Mouse (Mus musculus) thymus, adult 2 months (tissue): ENCODE data around the gene P2ry12. TPM values are rescaled to one million over a fixed set of nuclear protein-coding genes. Genes with fewer than 3 reads are reported as not detected.

Experiments
- DNase-seq: peaks from one replicate; pipeline ENCODE4 v3.0.0; 2021
- H3K27ac ChIP-seq: fragments of 200-500 bp; 2 replicates; pipeline ENCODE4 v1.5.1; 2012; ENCODE audit warnings: low read length, control low read depth; ENCODE audit not compliant: control insufficient read depth, insufficient read depth
- H3K27me3 ChIP-seq: fragments of 200-500 bp; 2 replicates; pipeline ENCODE4 v1.6.1; 2012; ENCODE audit warnings: mild to moderate bottlenecking, low read length, moderate library complexity, mixed read lengths; ENCODE audit not compliant: control insufficient read depth, insufficient read depth
- H3K36me3 ChIP-seq: fragments of 200-500 bp; 2 replicates; pipeline ENCODE4 v1.6.1; 2012; ENCODE audit warnings: mild to moderate bottlenecking, low read length, moderate library complexity; ENCODE audit not compliant: control insufficient read depth, insufficient read depth
- H3K4me1 ChIP-seq: fragments of 200-500 bp; replicated peaks from 2 replicates; pipeline ENCODE4 v1.6.1; 2012; ENCODE audit warnings: low read length; ENCODE audit not compliant: control insufficient read depth, insufficient read depth
- H3K4me3 ChIP-seq: fragments of 200-500 bp; 2 replicates; pipeline ENCODE4 v1.5.1; 2012; ENCODE audit warnings: mild to moderate bottlenecking, low read length, control low read depth, moderate library complexity; ENCODE audit not compliant: control insufficient read depth, insufficient read depth
- CTCF ChIP-seq: fragments of 200-500 bp; IDR thresholded peaks from 2 replicates; pipeline ENCODE4 v1.5.1; 2012; ENCODE audit warnings: mild to moderate bottlenecking, control low read depth, low read length, moderate library complexity, borderline replicate concordance; ENCODE audit not compliant: control insufficient read depth, poor library complexity, insufficient read depth; ENCODE audit errors: extremely low read depth
- POLR2A ChIP-seq: fragments of 200-500 bp; IDR thresholded peaks from 2 replicates; pipeline ENCODE4 v1.6.1; 2012; ENCODE audit warnings: mild to moderate bottlenecking, low read length, control low read depth, moderate library complexity; ENCODE audit not compliant: control insufficient read depth, poor library complexity, insufficient read depth; ENCODE audit errors: extremely low read depth
- WGBS: fragments of 180-500 bp; shearing (Covaris S2); methylation state at CpG from one replicate; pipeline ENCODE4 v1.1.7; 2018; 5-methylcytosine and 5-hydroxymethylcytosine counted together
- polyA plus RNA-seq: library from polyadenylated mRNA; depleted of rRNA; stranded (reverse); fragments of >200 nt; gene quantifications from 2 replicates; pipeline ENCODE4 v1.2.3, GENCODE M21; 2012; rRNA removed

The P2ry12 gene
- polyA plus RNA-seq, 1 experiment, result 15.7 TPM

DNA sequence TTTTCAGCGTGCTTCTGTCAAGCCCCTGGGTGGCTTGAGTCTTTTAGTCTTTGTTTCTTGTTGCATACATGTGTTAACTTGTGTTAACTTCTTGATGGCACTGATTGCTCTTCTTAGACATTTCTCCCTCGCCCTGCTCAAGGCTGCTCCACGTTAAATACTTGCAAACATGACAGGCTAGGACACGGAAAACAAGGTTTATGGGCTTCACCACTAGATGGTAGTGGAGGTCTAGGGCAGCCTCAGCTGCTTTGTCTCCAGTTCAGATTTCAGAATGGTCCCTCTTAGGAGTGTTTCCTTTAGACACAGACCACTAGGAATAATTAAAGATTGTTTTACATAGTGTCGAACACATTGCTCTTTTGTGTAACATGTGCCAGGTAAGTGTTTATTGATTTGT is 87.4 kb downstream of the P2ry12 start:
- TF ChIP-seq CTCF (no peak), POLR2A (no peak)
- no peak overlapping the region for H3K27ac ChIP-seq
- H3K4me3 ChIP-seq, result no peak overlapping the region
- peak; percentile 69 for DNase-seq
- 35% methylated on average over 5 of the region's 5 CpGs for WGBS
- no peaks in the 10 kb centered on the region for H3K36me3 ChIP-seq
- no peaks in the 10 kb centered on the region for H3K4me1 ChIP-seq
- H3K27me3 ChIP-seq, result no peaks in the 10 kb centered on the region

DNA sequence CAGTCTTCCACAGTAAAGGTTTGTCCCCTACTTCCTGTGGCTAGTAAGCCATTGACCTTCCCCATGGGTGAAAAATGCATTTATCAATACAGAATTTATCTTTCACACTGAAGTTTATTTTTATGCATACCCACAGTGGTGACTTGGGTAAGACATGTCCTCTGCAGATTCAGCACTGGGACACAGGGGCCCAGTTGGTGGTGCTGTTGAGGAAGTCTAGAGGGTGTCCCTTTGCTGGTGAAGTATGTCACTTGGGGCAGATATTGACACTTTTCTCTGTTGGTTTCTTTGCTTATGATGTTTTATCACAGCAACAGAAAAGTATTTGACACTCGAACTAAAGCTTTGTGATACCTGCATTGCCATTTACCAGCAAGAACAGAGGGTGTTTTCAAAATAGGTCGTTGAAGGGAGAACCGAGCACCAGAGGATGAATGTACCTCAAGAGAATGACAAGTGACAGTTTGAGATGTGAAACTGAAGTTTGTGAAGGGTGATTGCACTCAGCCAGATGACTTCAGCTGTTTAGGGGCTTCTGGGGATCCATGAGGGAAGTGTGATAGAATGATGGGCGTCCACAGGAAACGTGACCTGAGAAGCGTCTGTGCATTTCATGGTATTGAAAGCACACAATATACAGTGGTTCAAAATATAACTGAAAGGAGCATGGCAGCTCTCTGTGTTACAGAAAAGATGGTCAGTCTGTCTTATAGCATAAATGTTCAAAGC is 88.1 kb downstream of the P2ry12 start:
- WGBS, result 75% methylated on average over 6 of the region's 6 CpGs
- Histone ChIP-seq H3K4me3 (no peak overlapping the region), H3K27me3 (no peaks in the 10 kb centered on the region), H3K4me1 (no peaks in the 10 kb centered on the region), H3K36me3 (no peaks in the 10 kb centered on the region), H3K27ac (no peak overlapping the region)
- no peak for TF ChIP-seq CTCF
- TF ChIP-seq POLR2A, result no peak
- peak; percentile 35 for DNase-seq

DNA sequence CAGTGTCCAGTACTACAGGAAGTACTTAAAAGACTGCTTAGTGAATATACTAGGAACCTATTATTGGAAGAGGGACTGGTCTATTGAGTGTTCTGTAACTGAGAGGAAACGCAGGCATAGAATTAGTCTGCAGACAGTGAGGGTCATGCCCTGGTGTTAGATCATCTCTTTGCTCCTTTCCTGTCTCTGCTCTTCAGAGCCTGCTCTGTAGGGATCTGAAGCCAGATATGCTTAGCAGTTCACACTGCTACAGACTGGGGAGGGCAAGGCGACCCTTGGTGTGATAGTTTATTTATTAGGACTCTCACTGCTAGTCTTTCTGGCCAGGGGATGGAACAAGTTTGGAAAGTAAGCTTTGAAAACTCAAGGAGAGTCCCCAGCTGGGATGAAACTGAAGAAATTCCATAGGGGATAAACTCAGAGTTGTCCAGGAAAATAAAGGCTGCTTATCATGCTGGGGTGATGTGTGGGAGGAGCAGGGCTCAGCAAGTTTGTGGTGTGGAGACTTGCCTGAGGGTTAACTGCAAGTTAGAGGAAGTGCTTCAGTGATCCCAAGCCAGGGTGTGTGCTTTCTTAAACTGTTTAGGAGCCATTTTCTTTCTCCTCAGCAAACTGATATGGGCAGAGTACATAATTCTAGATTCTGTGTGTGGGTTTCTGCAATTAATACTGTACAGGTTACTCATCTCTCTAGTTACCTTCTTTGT is 92.6 kb downstream of the P2ry12 start:
- 90% methylated on average over 2 of the region's 2 CpGs for WGBS
- DNase-seq, result no peak
- H3K27ac ChIP-seq, result no peak overlapping the region
- no peaks in the 10 kb centered on the region for H3K36me3 ChIP-seq
- H3K27me3 ChIP-seq, result no peaks in the 10 kb centered on the region
- TF ChIP-seq CTCF (no peak), POLR2A (no peak)
- no peak overlapping the region for H3K4me3 ChIP-seq
- H3K4me1 ChIP-seq, result no peaks in the 10 kb centered on the region

DNA sequence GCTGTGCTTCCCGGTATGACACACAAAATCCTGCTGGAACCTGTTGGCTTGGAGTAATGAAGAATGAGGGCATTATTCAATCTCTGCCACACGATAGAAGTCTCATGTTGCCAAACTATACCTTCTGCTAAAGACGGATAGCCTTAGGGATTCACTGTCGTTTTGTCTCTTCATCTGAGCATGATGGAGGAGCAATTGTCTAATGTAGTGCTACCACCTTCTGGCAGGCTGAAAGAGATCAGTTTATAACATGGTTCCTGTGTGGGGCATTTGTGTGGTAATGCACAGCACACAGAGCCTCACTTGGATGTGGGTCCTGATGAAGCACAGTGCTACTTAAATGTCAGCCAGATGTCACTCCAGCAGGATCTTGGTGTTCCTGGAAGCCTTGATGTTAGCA is 93.5 kb downstream of the P2ry12 start:
- Histone ChIP-seq H3K4me1 (no peaks in the 10 kb centered on the region), H3K27me3 (no peaks in the 10 kb centered on the region), H3K4me3 (no peak overlapping the region), H3K36me3 (no peaks in the 10 kb centered on the region), H3K27ac (no peak overlapping the region)
- TF ChIP-seq CTCF, result no peak
- TF ChIP-seq POLR2A, result no peak
- 86% methylated on average over 4 of the region's 4 CpGs for WGBS
- no peak for DNase-seq

DNA sequence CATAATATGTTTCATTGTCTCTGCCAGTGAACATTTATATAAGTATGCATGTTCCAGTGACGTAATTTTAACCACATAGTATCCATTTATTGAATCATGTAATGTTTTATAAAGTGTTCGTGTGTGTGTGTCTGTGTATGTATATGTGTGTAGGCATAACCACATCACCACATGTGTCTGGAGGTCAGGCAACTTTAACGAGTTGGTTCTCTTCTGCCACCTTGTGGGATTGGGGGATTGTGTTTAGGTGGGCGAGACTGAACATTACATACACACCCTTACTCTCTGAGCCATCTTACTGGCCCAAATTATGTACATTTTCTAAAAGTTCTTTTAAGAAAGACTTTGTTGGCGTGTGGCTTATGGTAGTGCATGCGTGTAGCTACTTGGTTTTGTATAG is 94.2 kb downstream of the P2ry12 start:
- no peaks in the 10 kb centered on the region for H3K4me1 ChIP-seq
- 69% methylated on average over 6 of the region's 6 CpGs for WGBS
- no peaks in the 10 kb centered on the region for H3K27me3 ChIP-seq
- TF ChIP-seq CTCF, result no peak
- TF ChIP-seq POLR2A, result no peak
- H3K27ac ChIP-seq, result no peak overlapping the region
- no peak overlapping the region for H3K4me3 ChIP-seq
- H3K36me3 ChIP-seq, result no peaks in the 10 kb centered on the region
- peak; percentile 22 for DNase-seq

DNA sequence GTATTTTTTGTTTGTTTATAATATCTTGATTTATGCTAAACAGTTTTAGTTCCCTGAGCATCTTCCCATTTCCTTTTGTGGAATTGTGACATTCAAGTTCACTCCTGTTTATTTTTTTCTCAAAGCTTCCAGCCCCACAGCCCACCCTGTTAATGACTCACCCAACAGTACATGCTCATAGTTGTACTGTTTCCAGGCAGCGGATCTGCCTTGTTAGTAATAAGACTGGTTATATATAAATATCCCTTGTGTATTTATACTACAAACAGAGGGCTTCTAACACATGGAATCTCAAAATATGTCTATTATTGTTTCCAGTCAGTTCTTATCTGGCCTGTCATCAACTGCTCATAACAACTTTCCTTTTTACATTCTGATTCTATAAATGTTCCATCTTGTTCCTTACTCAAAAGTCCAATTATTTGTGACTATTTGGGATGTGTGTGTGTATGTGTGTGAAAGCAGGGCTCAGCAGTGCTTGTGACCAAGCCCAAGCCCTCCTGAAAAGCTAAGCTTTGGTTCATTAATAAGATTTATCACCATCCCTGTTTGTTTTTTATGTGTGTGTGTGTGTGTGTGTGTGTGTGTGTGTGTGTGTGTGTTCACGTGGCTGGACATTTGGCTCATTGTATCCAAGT is 95.1 kb downstream of the P2ry12 start:
- H3K27ac ChIP-seq, result no peak overlapping the region
- TF ChIP-seq CTCF (no peak), POLR2A (no peak)
- H3K36me3 ChIP-seq, result no peaks in the 10 kb centered on the region
- no peaks in the 10 kb centered on the region for H3K27me3 ChIP-seq
- WGBS, result 93% methylated on average over 2 of the region's 2 CpGs
- no peak overlapping the region for H3K4me3 ChIP-seq
- DNase-seq, result no peak
- H3K4me1 ChIP-seq, result no peaks in the 10 kb centered on the region

Other genes starting within 250 kb of the P2ry12 start
- 14.3 and 15.0 TPM in 2 replicates for gene Gpr171, start 161.1 kb downstream of the P2ry12 start, polyA plus RNA-seq
- gene P2ry14, start 109.3 kb downstream of the P2ry12 start, polyA plus RNA-seq, result 3.9 and 5.3 TPM in 2 replicates
- 2.9 and 3.7 TPM in 2 replicates for gene Gpr87, start 67.8 kb downstream of the P2ry12 start, polyA plus RNA-seq
- 9.4 and 10.4 TPM in 2 replicates for gene P2ry13, start 52.0 kb downstream of the P2ry12 start, polyA plus RNA-seq
- gene Igsf10, start 81.5 kb upstream of the P2ry12 start, polyA plus RNA-seq, result 0.50 and 0.51 TPM in 2 replicates